Mouse (Mus musculus): ENCODE data around the gene Fam131a.
"Not testable (repeated sequence)": the region's sequence is repeated elsewhere in the genome, so short reads cannot be mapped to it uniquely, and the experiment has no call there.

The Fam131a gene

GRCm38 (mm10) chr16:20693111-20693701, at the start of gene Fam131a:
Fam131a (plus strand) TSS chr16:20693241.
- peak; percentile 67 to 78 for DNase-seq

- no peak for DNase-seq
These were observed 49.1 kb upstream of the Fam131a start for GRCm38 (mm10) chr16:20643911-20644310.

DNA sequence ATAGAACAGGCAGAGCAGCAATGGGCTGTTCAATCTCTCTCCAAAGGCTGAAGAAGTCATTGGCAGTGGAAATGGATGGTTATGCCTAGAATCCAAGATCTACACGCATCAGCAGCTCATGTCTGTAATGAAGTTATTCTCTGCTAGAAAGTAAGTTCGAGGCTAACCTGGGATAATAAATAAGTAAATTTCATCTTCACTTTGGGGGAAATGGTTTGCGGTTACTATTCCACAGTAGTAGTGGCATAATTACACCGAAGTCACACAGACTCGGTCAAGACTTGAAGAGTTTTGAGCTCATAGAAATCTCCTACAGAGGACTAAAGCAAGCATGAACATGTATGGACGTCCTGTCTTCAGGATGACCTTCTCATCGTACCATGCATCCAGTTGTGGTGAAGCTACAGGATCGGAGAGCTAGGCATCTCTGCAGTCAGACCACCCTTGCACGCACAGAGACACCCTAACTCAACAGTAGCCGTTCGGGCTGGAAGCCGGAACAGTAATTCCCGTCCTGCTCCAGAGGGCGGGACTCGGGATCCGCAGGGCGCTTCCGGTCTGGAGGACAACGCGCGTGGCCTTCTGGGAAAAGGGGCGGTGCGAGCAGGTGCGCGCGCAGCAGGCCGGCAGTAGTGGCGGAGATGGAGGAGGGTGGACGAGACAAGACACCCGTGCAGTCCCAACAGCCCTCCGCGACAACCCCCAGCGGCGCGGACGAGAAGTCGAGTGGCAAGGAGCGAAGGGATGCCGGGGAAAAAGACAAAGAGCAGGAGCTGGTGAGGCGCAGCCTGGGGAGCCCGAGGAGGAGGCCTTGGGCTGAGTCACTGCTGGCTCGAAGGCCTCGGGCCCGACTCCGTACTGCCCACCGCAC, 41.7 kb upstream of the Fam131a start, which contains the start of gene Psmd2:
Gene Psmd2, plus strand, starts transcription at position 577 of the 871 bp plus-strand sequence.
- DNase-seq = peak; percentile 88 to 97

GRCm38 (mm10) chr16:20651947-20652310, 41.1 kb upstream of the Fam131a start:
- no peak for DNase-seq

DNA sequence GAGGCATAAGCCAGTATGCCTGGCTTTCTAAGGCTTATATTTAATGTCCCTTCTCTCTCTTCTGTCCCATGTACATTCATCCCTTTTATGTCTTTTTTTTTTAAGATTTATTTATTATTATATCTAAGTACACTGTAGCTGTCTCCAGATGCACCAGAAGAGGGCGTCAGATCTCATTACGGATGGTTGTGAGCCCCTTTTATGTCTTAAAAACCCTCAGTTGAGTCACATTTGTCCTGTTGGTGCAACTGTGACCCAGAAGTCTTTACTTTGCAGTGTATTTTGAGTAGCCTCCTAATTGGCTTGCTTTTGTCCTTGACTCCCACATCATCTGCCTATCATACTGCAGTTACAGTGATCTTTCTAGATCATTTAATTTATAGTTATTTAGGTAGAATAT, 39.7 kb upstream of the Fam131a start:
- no peak for DNase-seq

GRCm38 (mm10) chr16:20657661-20658060, 35.4 kb upstream of the Fam131a start:
- no peak for DNase-seq

DNA sequence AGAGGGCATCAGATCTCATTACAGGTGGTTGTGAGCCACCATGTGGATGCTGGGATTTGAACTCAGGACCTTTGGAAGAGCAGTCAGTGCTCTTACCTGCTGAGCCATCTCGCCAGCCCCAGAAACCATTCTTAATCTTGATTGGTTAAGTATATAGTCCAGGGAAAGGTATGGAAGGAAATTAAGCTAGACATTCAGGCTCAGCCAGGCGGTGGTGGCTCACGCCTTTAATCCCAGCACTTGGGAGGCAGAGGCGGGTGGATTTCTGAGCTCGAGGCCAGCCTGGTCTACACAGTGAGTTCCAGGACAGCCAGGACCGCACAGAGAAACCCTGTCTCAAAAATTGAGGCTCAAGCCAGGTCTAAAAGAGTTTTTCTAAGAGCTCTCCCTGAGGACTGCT, 25.0 kb upstream of the Fam131a start, which contains the start of gene Eif4g1:
Gene Eif4g1, plus strand, starts transcription at position 301 of the 400 bp plus-strand sequence.
- DNase-seq = not testable (repeated sequence)

- no peak for DNase-seq
These were observed 22.8 kb upstream of the Fam131a start for GRCm38 (mm10) chr16:20670291-20670690.

GRCm38 (mm10) chr16:20671886-20672285, 21.2 kb upstream of the Fam131a start:
- DNase-seq = no peak

- peak; percentile 91 to 97 for DNase-seq
These were observed 20.5 kb upstream of the Fam131a start for GRCm38 (mm10) chr16:20672500-20672902.

GRCm38 (mm10) chr16:20672965-20673705, 19.9 kb upstream of the Fam131a start:
- peak in 1 of 2 experiments; percentile 44 for DNase-seq

DNA sequence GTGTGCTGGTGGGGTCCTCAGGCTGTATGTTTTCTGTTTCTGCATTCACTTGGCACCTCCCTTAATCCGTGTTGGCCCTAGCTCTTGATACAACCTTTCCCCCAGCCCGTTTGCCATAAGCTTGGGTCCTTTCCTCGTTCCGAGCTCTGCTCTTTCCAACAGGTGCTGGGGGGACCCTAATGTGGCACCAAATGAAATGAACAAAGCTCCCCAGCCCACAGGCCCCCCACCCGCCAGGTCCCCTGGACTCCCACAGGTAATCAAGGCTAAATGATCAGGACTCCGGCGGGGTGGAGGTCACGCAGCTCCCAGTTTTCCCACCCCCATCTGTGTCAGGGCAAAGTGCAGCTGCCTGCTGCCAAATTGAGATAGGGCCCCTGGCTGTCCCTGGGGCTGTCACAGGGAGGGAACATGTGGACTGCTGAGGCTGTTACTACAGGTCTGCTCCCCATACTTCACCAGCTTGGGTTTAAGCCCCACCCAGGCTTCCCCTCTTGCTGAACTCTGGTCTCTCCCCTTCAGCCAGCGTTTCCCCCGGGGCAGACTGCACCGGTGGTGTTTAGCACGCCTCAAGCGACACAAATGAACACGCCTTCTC, 19.2 kb upstream of the Fam131a start:
- DNase-seq = peak in 1 of 2 experiments; percentile 18

DNA sequence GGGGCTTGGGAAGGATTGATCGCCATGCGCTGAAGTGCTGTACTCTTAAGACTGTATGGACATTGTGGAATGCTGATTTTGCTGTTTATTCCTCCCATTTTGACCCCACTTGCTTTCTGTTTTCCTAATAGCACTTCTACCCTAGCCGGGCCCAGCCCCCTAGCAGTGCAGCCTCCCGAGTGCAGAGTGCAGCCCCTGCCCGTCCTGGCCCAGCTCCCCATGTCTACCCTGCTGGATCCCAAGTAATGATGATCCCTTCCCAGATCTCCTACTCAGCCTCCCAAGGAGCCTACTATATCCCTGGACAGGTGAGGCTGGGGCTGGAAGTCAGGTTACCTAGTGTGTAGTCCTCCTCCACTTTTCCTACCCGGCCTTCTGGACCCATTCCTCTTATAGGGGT, 17.8 kb upstream of the Fam131a start:
- no peak for DNase-seq

DNA sequence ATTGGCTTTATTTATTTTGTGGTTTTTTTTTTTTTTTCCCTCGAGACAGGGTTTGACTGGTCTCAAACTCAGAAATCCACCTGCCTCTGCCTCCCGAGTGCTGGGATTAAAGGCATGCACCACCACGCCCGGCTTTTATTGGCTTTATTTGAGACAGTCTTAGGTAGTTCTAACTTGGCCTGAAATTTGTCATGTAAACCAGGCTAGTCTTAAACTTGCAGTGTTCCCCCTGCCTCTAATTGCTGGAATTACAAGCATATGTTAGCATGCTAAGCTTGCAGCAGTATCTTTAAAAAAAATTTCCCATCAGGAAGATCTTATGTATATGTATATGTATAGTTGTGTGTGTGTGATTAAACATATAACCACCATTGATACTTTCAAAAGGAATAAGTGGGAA, 16.3 kb upstream of the Fam131a start:
- no peak for DNase-seq

GRCm38 (mm10) chr16:20677380-20677779, 15.7 kb upstream of the Fam131a start:
- DNase-seq = no peak

- peak in 1 of 2 experiments; percentile 26 for DNase-seq
These were observed 14.9 kb upstream of the Fam131a start for GRCm38 (mm10) chr16:20677974-20678675.

DNA sequence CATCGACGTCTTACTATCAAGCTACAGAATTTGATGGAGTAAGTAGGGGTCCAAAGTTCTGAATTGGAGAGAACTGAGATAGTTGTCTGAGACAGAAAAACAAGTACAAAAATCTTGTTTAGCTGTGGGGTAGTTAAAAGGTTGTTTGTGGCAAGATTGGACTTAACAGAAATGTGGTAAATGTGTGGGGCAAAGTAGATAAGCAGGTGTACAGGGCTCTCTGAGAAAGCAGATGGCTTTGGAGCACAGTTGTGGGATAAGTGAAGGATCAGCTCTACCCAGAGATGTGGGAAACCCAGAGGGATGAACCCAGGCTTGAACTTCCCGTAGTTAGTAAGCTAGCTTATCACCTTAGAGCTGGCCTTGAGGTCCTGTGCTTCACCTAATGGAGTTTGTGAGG, 2.3 kb upstream of the Fam131a start:
- DNase-seq = no peak

GRCm38 (mm10) chr16:20691617-20692016, 1.4 kb upstream of the Fam131a start:
- DNase-seq = no peak

- DNase-seq = no peak
These were observed 638 bp upstream of the Fam131a start for GRCm38 (mm10) chr16:20692241-20692965.

GRCm38 (mm10) chr16:20694781-20695180, 1.7 kb downstream of the Fam131a start:
- no peak for DNase-seq

DNA sequence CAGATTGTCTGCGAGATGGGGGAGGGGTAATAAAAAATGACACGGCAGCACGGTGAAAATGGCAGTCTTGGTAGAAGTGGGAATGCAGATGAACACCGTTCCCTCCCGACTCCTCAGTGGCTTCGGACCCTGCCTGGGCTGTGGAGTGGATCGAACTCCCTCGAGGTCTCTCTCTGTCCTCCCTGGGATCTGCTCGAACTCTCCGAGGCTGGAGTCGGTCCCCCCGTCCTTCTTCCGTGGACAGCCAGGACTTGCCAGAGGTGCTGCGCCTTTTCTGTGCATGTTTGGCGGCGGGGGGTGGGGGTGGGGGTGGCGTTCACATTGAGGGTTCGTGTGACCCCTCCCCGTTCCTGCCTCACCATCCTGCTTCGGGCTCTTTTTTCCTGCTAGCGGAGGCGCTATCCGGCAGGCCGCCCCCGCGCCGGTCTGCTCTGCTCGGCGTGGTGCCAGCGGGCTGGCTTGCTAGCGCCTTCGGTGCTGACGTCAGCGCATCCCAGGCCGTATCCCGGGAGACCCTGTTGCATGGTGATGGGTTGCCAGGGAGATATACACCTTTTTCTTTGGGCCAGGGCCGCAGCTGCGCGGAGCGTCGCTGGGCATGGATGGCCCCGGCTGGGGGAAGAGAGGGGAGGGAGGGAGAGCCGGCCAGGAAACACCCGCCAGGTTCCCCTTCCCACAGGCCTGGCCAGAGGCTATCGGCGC, 2.7 kb downstream of the Fam131a start:
- peak in 1 of 2 experiments; percentile 24 for DNase-seq
